Mouse (Mus musculus) 3T3-L1 (cell line): Measurements from ENCODE around the gene Crocc2.
A peak's percentile ranks its signal among the peaks of the same experiment; 100 is the strongest.

Experiments
- DNase-seq: peaks from one replicate; pipeline ENCODE4 v3.0.0-alpha.2; 2015; ENCODE audit warnings: low read depth, low spot score

Gene Crocc2

GRCm38 (mm10) chr1:93271751-93272150 lies 103.2 kb downstream of the Crocc2 start:
- DNase-seq, result no peak

- DNase-seq, result peak; percentile 33
Observed at GRCm38 (mm10) chr1:93272409-93272821, 103.9 kb downstream of the Crocc2 start.

- no peak for DNase-seq
Observed at GRCm38 (mm10) chr1:93275561-93275960, 107.0 kb downstream of the Crocc2 start.

GRCm38 (mm10) chr1:93277041-93277440 lies 108.5 kb downstream of the Crocc2 start:
- DNase-seq, result no peak
